Mouse (Mus musculus) pancreas, adult 10 weeks (tissue): ENCODE measurements around the gene Olfr1130. TPM values are rescaled to one million over a fixed set of nuclear protein-coding genes. Genes with fewer than 3 reads are reported as not detected.

Source experiments
- polyA plus RNA-seq: library from polyadenylated mRNA; stranded (reverse); fragments of 350-450 nt; fragmentation: Illumina TruSeq; extraction: RNeasy Lipid Tissue Mini Kit (QIAGEN cat#74804); gene quantifications from one replicate; pipeline ENCODE4 v1.2.3, GENCODE M21; 2015; ENCODE audit warnings: low read depth, low replicate concordance; ENCODE audit not compliant: insufficient read depth

The Olfr1130 gene
- polyA plus RNA-seq = not detected

DNA sequence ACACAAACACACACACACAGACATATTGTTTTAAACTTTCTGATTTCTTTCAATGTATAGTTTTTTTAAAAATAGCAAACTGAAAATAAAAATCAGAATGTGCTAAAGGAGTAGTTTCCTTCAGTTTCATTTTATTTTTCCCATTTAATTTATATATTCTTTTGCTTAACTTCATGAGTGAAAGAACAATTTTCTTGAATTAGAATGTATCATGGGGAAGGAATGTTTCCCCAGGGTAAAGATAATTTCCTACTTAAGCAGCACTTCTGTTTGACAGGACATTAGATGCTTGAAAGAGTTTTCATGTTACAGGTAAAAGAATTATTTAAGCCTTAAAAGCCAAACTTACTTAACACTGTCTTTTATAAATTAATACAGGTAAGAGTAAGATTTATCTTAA lies at the start of gene Olfr1130:
TSS of gene Olfr1130 (plus strand) at position 301 of the 400 bp plus-strand sequence.

DNA sequence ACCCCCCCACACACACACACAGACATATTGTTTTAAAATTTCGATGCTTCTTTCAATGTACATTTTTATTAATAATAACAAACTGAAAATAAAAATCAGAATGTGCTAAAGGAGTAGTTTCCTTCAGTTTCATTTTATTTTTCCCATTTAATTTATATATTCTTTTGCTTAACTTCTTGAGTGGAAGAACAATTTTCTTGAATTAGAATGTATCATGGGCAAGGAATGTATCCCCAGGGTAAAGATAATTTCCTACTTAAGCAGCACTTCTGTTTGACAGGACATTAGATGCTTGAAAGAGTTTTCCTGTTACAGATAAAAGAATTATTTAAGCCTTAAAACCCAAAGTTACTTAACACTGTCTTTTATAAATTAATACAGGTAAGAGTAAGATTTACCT lies 32.4 kb upstream of the Olfr1130 start, which contains the start of gene Olfr1129:
TSS of gene Olfr1129 (plus strand) at position 301 of the 400 bp plus-strand sequence.

DNA sequence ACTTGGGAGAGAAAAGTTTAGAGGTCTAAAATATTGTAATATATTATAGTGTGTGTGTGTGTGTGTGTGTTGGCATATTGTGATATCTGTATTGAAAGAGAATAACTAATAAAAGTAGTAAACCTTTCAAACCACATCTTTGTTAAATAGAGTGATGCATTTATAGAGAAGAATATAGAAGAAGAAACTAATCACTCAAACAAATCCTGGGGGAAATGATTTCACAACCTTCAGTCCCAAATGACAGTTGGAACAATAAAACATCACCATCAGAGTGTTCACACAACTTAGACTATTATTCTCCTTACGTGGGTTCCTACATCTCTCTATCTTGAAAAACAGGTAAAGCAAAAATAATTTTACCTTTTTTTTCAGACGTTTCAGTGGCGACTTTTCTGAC lies 20.8 kb downstream of the Olfr1130 start, which contains the start of gene Olfr1131:
TSS of gene Olfr1131 (plus strand) at position 301 of the 400 bp plus-strand sequence.

DNA sequence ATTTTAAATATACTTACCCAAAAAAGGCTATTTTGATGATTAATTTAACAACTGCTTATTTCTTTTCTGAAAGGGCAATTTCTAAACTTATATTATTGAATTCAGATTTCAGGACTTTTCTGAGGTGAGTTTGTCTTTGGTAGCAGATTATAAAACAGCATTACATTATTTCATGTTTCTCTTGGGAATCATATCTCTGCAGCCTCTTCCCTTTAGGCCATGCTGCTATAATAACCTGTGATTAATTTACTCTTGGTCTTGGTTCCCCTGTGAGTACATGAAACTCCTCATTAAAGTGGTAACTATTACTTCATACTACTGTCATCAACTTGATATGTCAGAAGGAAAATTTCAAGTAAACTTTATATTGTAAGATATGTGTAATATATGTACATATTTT lies 31.4 kb downstream of the Olfr1130 start, which contains the start of gene Olfr1132:
TSS of gene Olfr1132 (minus strand) at position 101 of the 400 bp plus-strand sequence.

DNA sequence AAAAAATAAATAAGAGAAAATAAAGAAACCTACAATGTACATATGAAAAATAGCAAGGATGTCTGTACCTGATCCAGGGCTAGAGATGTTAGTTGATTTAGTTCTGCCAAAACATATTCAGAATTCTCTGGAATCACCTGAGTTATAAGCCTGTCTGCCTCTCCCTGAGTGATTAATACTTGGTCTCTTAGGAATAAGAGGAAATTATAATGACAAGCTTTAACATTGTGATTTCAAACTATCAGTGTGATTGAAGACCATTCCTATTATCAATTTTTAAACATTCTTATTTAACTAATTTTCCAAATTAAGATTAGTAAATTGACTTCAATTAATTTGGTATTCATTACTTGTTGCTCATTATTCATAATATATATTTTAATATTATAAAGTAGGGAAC lies 41.3 kb downstream of the Olfr1130 start, which contains the start of gene Olfr1133:
TSS of gene Olfr1133 (minus strand) at position 101 of the 400 bp plus-strand sequence.

DNA sequence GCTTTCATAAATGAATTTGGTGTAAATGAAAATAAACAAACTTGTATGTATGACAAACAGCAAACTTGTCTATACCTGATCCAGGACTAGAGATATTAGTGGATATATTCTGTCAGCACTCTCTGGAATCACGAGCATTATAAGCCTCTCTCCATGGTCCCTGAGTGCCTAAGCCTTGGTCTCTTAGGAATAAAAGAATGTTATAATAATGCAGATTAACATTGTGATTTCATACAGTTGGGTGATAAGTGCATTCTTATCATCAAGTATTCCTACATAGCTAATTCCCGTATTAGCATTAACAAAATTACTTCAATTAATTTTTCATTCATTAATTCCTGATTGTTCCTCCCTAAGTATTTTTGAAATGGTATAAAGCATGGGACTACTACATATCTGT lies 52.3 kb downstream of the Olfr1130 start, which contains the start of gene Olfr1134:
TSS of gene Olfr1134 (minus strand) at position 101 of the 400 bp plus-strand sequence.

Other genes with a start within 250 kb of the Olfr1130 start
- not detected for gene Olfr1121, start 236.3 kb upstream of the Olfr1130 start, polyA plus RNA-seq
- gene Olfr1122, start 220.4 kb upstream of the Olfr1130 start, polyA plus RNA-seq = not detected
- gene Olfr1123, start 189.6 kb upstream of the Olfr1130 start, polyA plus RNA-seq = not detected
- not detected for gene Olfr1124, start 175.9 kb upstream of the Olfr1130 start, polyA plus RNA-seq
- gene Olfr1126, start 152.2 kb upstream of the Olfr1130 start, polyA plus RNA-seq = not detected
- not detected for gene Pramel7, start 109.1 kb upstream of the Olfr1130 start, polyA plus RNA-seq
- gene Pramel6, start 99.6 kb upstream of the Olfr1130 start, polyA plus RNA-seq = not detected
- gene Olfr153, start 74.4 kb upstream of the Olfr1130 start, polyA plus RNA-seq = not detected
- gene Olfr1128, start 60.7 kb upstream of the Olfr1130 start, polyA plus RNA-seq = not detected
- gene Olfr1129, start 32.3 kb upstream of the Olfr1130 start, polyA plus RNA-seq = not detected
- gene Olfr1131, start 20.9 kb downstream of the Olfr1130 start, polyA plus RNA-seq = not detected
- not detected for gene Olfr1132, start 31.3 kb downstream of the Olfr1130 start, polyA plus RNA-seq
- not detected for gene Olfr1133, start 41.2 kb downstream of the Olfr1130 start, polyA plus RNA-seq
- gene Olfr1134, start 52.2 kb downstream of the Olfr1130 start, polyA plus RNA-seq = not detected
- not detected for gene Olfr1135, start 67.5 kb downstream of the Olfr1130 start, polyA plus RNA-seq
- not detected for gene Olfr1136, start 87.7 kb downstream of the Olfr1130 start, polyA plus RNA-seq
- not detected for gene Olfr1137, start 107.0 kb downstream of the Olfr1130 start, polyA plus RNA-seq
- gene Olfr1138, start 133.8 kb downstream of the Olfr1130 start, polyA plus RNA-seq = not detected
- gene Olfr1140, start 137.5 kb downstream of the Olfr1130 start, polyA plus RNA-seq = not detected
- not detected for gene Olfr1141, start 147.8 kb downstream of the Olfr1130 start, polyA plus RNA-seq
- gene Olfr152, start 173.3 kb downstream of the Olfr1130 start, polyA plus RNA-seq = not detected
- not detected for gene Olfr1143, start 194.4 kb downstream of the Olfr1130 start, polyA plus RNA-seq
- gene Olfr1145, start 203.6 kb downstream of the Olfr1130 start, polyA plus RNA-seq = not detected
- not detected for gene Olfr1148, start 224.3 kb downstream of the Olfr1130 start, polyA plus RNA-seq
- not detected for gene Olfr1150-ps1, start 237.8 kb downstream of the Olfr1130 start, polyA plus RNA-seq
- not detected for gene Olfr1151, start 249.7 kb downstream of the Olfr1130 start, polyA plus RNA-seq